Mouse (Mus musculus) liver, embryonic 15.5 days (tissue): ENCODE measurements around the gene Adck2. TPM values are rescaled to one million over a fixed set of nuclear protein-coding genes. Genes with fewer than 3 reads are reported as not detected.

Source experiments
- ATAC-seq: fragments of 200-750 bp; cut with Nextera tagmentation; 2 replicates; pipeline ENCODE4 v1.8.0; 2017; ENCODE audit warnings: moderate number of reproducible peaks, mild to moderate bottlenecking, moderate library complexity; ENCODE audit not compliant: insufficient read depth
- H3K27ac ChIP-seq: fragments of 300-500 bp; sonication (generic); replicated peaks from 2 replicates; pipeline ENCODE4 v1.5.1; 2015; ENCODE audit warnings: mild to moderate bottlenecking, inconsistent platforms
- H3K27me3 ChIP-seq: fragments of 300-500 bp; sonication (generic); 2 replicates; pipeline ENCODE4 v1.6.1; 2015; ENCODE audit warnings: mild to moderate bottlenecking, inconsistent platforms
- H3K36me3 ChIP-seq: fragments of 300-500 bp; sonication (generic); replicated peaks from 2 replicates; pipeline ENCODE4 v1.6.1; 2015; ENCODE audit warnings: moderate library complexity, mild to moderate bottlenecking, inconsistent platforms
- H3K4me1 ChIP-seq: fragments of 300-500 bp; sonication (generic); replicated peaks from 2 replicates; pipeline ENCODE4 v1.6.1; 2015; ENCODE audit warnings: inconsistent platforms
- H3K4me2 ChIP-seq: fragments of 300-500 bp; sonication (generic); 2 replicates; pipeline ENCODE4 v1.6.1; 2015; ENCODE audit warnings: moderate library complexity, mild to moderate bottlenecking, inconsistent platforms
- H3K4me3 ChIP-seq: fragments of 300-500 bp; sonication (generic); replicated peaks from 2 replicates; pipeline ENCODE4 v1.5.1; 2015; ENCODE audit warnings: mild to moderate bottlenecking, inconsistent platforms
- H3K9ac ChIP-seq: fragments of 300-500 bp; sonication (generic); 2 replicates; pipeline ENCODE4 v1.6.1; 2015; ENCODE audit warnings: moderate library complexity, mild to moderate bottlenecking, inconsistent platforms
- H3K9me3 ChIP-seq: fragments of 300-500 bp; sonication (generic); replicated peaks from 2 replicates; pipeline ENCODE4 v1.6.1; 2016; ENCODE audit warnings: inconsistent platforms
- WGBS: fragments of 180-500 bp; shearing (Covaris S2); methylation state at CpG from one replicate; pipeline ENCODE4 v1.1.7; 2015; ENCODE audit warnings: mixed read lengths; ENCODE audit not compliant: insufficient replicate concordance; 5-methylcytosine and 5-hydroxymethylcytosine counted together
- polyA plus RNA-seq: library from polyadenylated mRNA; unstranded; fragments of >200 nt; fragmentation: Nextera tagmentation; extraction: Ambion mirVana; gene quantifications from 2 replicates; pipeline ENCODE4 v1.2.1, GENCODE M21; 2015

Adck2 gene
- 9.7 and 10.9 TPM in 2 replicates for polyA plus RNA-seq

GRCm38 (mm10) chr6:39573791-39574554, at the start of gene Adck2:
TSS of gene Adck2 (plus strand) at chr6:39573873.
- Histone ChIP-seq H3K4me1 (peaks cover 23% of the 10 kb centered on the region), H3K36me3 (peaks cover 10% of the 10 kb centered on the region; the same call in 1 of the 2 replicates), H3K9ac (peak within 1 kb of the TSS; percentile 88), H3K4me3 (peak within 1 kb of the TSS; percentile 90), H3K27me3 (no peaks in the 10 kb centered on the region), H3K27ac (peak within 1 kb of the TSS; percentile 92), H3K9me3 (no peaks in the 10 kb centered on the region), H3K4me2 (peak within 1 kb of the TSS; percentile 90)
- peak; percentile 95 for ATAC-seq
- under 1% methylated on average over 49 of the region's 49 CpGs for WGBS

GRCm38 (mm10) chr6:39526797-39527196, 46.9 kb upstream of the Adck2 start:
- no peaks in the 10 kb centered on the region for H3K36me3 ChIP-seq
- no peak overlapping the region for H3K4me2 ChIP-seq
- WGBS, result 28% methylated on average over 8 of the region's 10 CpGs
- H3K4me1 ChIP-seq, result peaks cover 9% of the 10 kb centered on the region; the same call in 1 of the 2 replicates
- no peak overlapping the region for H3K27ac ChIP-seq
- H3K9ac ChIP-seq, result no peak overlapping the region
- H3K27me3 ChIP-seq, result no peaks in the 10 kb centered on the region
- ATAC-seq, result no peak
- H3K9me3 ChIP-seq, result no peaks in the 10 kb centered on the region
- H3K4me3 ChIP-seq, result no peak overlapping the region

- no peaks in the 10 kb centered on the region for H3K27me3 ChIP-seq
- H3K9me3 ChIP-seq, result no peaks in the 10 kb centered on the region
- no peak overlapping the region for H3K4me3 ChIP-seq
- peaks cover 9% of the 10 kb centered on the region; the same call in 1 of the 2 replicates for H3K4me1 ChIP-seq
- no peak for ATAC-seq
- no peak overlapping the region for H3K27ac ChIP-seq
- 61% methylated on average over 7 of the region's 7 CpGs for WGBS
- no peak overlapping the region for H3K9ac ChIP-seq
- no peaks in the 10 kb centered on the region for H3K36me3 ChIP-seq
- no peak overlapping the region for H3K4me2 ChIP-seq
Observed at GRCm38 (mm10) chr6:39527337-39527784, 46.3 kb upstream of the Adck2 start.

- Histone ChIP-seq H3K4me3 (no peak overlapping the region), H3K9ac (no peak overlapping the region), H3K4me1 (peaks cover 9% of the 10 kb centered on the region; the same call in 1 of the 2 replicates), H3K9me3 (no peaks in the 10 kb centered on the region), H3K27ac (no peak overlapping the region), H3K4me2 (no peak overlapping the region), H3K27me3 (no peaks in the 10 kb centered on the region), H3K36me3 (no peaks in the 10 kb centered on the region)
- WGBS, result 47% methylated on average over 4 of the region's 4 CpGs
- ATAC-seq, result no peak
Observed at GRCm38 (mm10) chr6:39527811-39528210, 45.9 kb upstream of the Adck2 start.

GRCm38 (mm10) chr6:39528671-39529535, 44.8 kb upstream of the Adck2 start:
- Histone ChIP-seq H3K4me2 (no peak overlapping the region), H3K36me3 (no peaks in the 10 kb centered on the region), H3K4me3 (no peak overlapping the region), H3K27ac (no peak overlapping the region), H3K27me3 (no peaks in the 10 kb centered on the region), H3K9ac (no peak overlapping the region), H3K4me1 (peaks cover 9% of the 10 kb centered on the region; the same call in 1 of the 2 replicates), H3K9me3 (no peaks in the 10 kb centered on the region)
- WGBS, result 44% methylated on average over 12 of the region's 12 CpGs
- no peak for ATAC-seq

GRCm38 (mm10) chr6:39534944-39535343, 38.7 kb upstream of the Adck2 start:
- Histone ChIP-seq H3K27ac (no peak overlapping the region), H3K4me3 (no peak overlapping the region), H3K27me3 (peaks cover 3% of the 10 kb centered on the region; the same call in 1 of the 2 replicates), H3K4me1 (0 out of 2 replicates have a peak, but pooled peaks cover 6% of the 10 kb centered on the region), H3K4me2 (no peak overlapping the region), H3K36me3 (no peaks in the 10 kb centered on the region), H3K9me3 (no peaks in the 10 kb centered on the region), H3K9ac (no peak overlapping the region)
- ATAC-seq, result no peak

GRCm38 (mm10) chr6:39536621-39537020, 37.1 kb upstream of the Adck2 start:
- 0 out of 2 replicates have a peak, but pooled peaks cover 6% of the 10 kb centered on the region for H3K4me1 ChIP-seq
- WGBS, result 28% methylated on average over 1 of the region's 1 CpGs
- H3K9ac ChIP-seq, result no peak overlapping the region

GRCm38 (mm10) chr6:39537276-39537675, 36.4 kb upstream of the Adck2 start:
- no peak overlapping the region for H3K9ac ChIP-seq
- WGBS, result 68% methylated on average over 5 of the region's 5 CpGs
- ATAC-seq, result no peak
- H3K27ac ChIP-seq, result no peak overlapping the region
- H3K9me3 ChIP-seq, result no peaks in the 10 kb centered on the region
- peaks cover 3% of the 10 kb centered on the region; the same call in 1 of the 2 replicates for H3K27me3 ChIP-seq
- no peak overlapping the region for H3K4me3 ChIP-seq
- 0 out of 2 replicates have a peak, but pooled peaks cover 6% of the 10 kb centered on the region for H3K4me1 ChIP-seq
- no peak overlapping the region for H3K4me2 ChIP-seq
- H3K36me3 ChIP-seq, result no peaks in the 10 kb centered on the region

More at GRCm38 (mm10) chr6:39536621-39537020, 37.1 kb upstream of the Adck2 start:
- no peak for ATAC-seq
- H3K27ac ChIP-seq, result no peak overlapping the region
- H3K4me2 ChIP-seq, result no peak overlapping the region
- H3K27me3 ChIP-seq, result peaks cover 3% of the 10 kb centered on the region; the same call in 1 of the 2 replicates
- no peaks in the 10 kb centered on the region for H3K9me3 ChIP-seq
- H3K4me3 ChIP-seq, result no peak overlapping the region
- H3K36me3 ChIP-seq, result no peaks in the 10 kb centered on the region

GRCm38 (mm10) chr6:39538227-39538626, 35.4 kb upstream of the Adck2 start:
- H3K4me2 ChIP-seq, result no peak overlapping the region
- H3K36me3 ChIP-seq, result no peaks in the 10 kb centered on the region
- no peak overlapping the region for H3K27ac ChIP-seq
- H3K27me3 ChIP-seq, result peaks cover 3% of the 10 kb centered on the region; the same call in 1 of the 2 replicates
- no peak overlapping the region for H3K4me3 ChIP-seq
- WGBS, result 13% methylated on average over 8 of the region's 8 CpGs
- H3K4me1 ChIP-seq, result peaks cover 14% of the 10 kb centered on the region
- ATAC-seq, result no peak
- no peak overlapping the region for H3K9ac ChIP-seq
- H3K9me3 ChIP-seq, result no peaks in the 10 kb centered on the region

GRCm38 (mm10) chr6:39539679-39540155, 34.0 kb upstream of the Adck2 start:
- WGBS, result 20% methylated on average over 7 of the region's 7 CpGs
- no peak overlapping the region for H3K4me3 ChIP-seq

More at GRCm38 (mm10) chr6:39539679-39540155, 34.0 kb upstream of the Adck2 start:
- Histone ChIP-seq H3K4me1 (peaks cover 18% of the 10 kb centered on the region), H3K9me3 (no peaks in the 10 kb centered on the region), H3K4me2 (peak overlapping the region; percentile 29; the same call in 1 of the 2 replicates), H3K27me3 (peaks cover 3% of the 10 kb centered on the region; the same call in 1 of the 2 replicates), H3K27ac (no peak overlapping the region), H3K36me3 (no peaks in the 10 kb centered on the region), H3K9ac (no peak overlapping the region)
- peak; percentile 65 for ATAC-seq
